Mouse (Mus musculus): ENCODE data around the gene Sltm.
"Not testable (repeated sequence)": the region's sequence is repeated elsewhere in the genome, so short reads cannot be mapped to it uniquely, and the experiment has no call there.

Sltm gene

GRCm38 (mm10) chr9:70548304-70548703 lies 5.8 kb downstream of the Sltm start:
- in situ Hi-C loops (cut with MboI; ENCODE audit: low sequenced_read_pairs), result no loop called here

- in situ Hi-C loops (cut with MboI; ENCODE audit: low sequenced_read_pairs), result no loop called here
Measured at GRCm38 (mm10) chr9:70551524-70551923, 9.0 kb downstream of the Sltm start.

- in situ Hi-C loops (cut with MboI; ENCODE audit: low sequenced_read_pairs), result not testable (repeated sequence)
Measured at GRCm38 (mm10) chr9:70552233-70552632, 9.7 kb downstream of the Sltm start.

- in situ Hi-C loops (cut with MboI; ENCODE audit: low sequenced_read_pairs), result no loop called here
Measured at GRCm38 (mm10) chr9:70555431-70555830, 12.9 kb downstream of the Sltm start.

GRCm38 (mm10) chr9:70556796-70557195 lies 14.2 kb downstream of the Sltm start:
- in situ Hi-C loops (cut with MboI; ENCODE audit: low sequenced_read_pairs), result no loop called here

- in situ Hi-C loops (cut with MboI; ENCODE audit: low sequenced_read_pairs), result no loop called here
Measured at GRCm38 (mm10) chr9:70562825-70563224, 20.3 kb downstream of the Sltm start.

GRCm38 (mm10) chr9:70567651-70568050 lies 25.1 kb downstream of the Sltm start:
- in situ Hi-C loops (cut with MboI; ENCODE audit: low sequenced_read_pairs), result no loop called here

- in situ Hi-C loops (cut with MboI; ENCODE audit: low sequenced_read_pairs), result no loop called here
Measured at GRCm38 (mm10) chr9:70570351-70570750, 27.8 kb downstream of the Sltm start.

- in situ Hi-C loops (cut with MboI; ENCODE audit: low sequenced_read_pairs), result no loop called here
Measured at GRCm38 (mm10) chr9:70578123-70578522, 35.6 kb downstream of the Sltm start.

- in situ Hi-C loops (cut with MboI; ENCODE audit: low sequenced_read_pairs), result no loop called here
Measured at GRCm38 (mm10) chr9:70580956-70581355, 38.4 kb downstream of the Sltm start.

- in situ Hi-C loops (cut with MboI; ENCODE audit: low sequenced_read_pairs), result no loop called here
Measured at GRCm38 (mm10) chr9:70584641-70585040, 42.1 kb downstream of the Sltm start.

GRCm38 (mm10) chr9:70585172-70585571 lies 42.6 kb downstream of the Sltm start:
- in situ Hi-C loops (cut with MboI; ENCODE audit: low sequenced_read_pairs), result no loop called here

- in situ Hi-C loops (cut with MboI; ENCODE audit: low sequenced_read_pairs), result no loop called here
Measured at GRCm38 (mm10) chr9:70587171-70587570, 44.6 kb downstream of the Sltm start.

GRCm38 (mm10) chr9:70590775-70591174 lies 48.2 kb downstream of the Sltm start:
- in situ Hi-C loops (cut with MboI; ENCODE audit: low sequenced_read_pairs), result no loop called here

GRCm38 (mm10) chr9:70591486-70591885 lies 48.9 kb downstream of the Sltm start:
- in situ Hi-C loops (cut with MboI; ENCODE audit: low sequenced_read_pairs), result no loop called here

- in situ Hi-C loops (cut with MboI; ENCODE audit: low sequenced_read_pairs), result no loop called here
Measured at GRCm38 (mm10) chr9:70598271-70598670, 55.7 kb downstream of the Sltm start.

GRCm38 (mm10) chr9:70602186-70602845 lies 59.8 kb downstream of the Sltm start:
- in situ Hi-C loops (cut with MboI; ENCODE audit: low sequenced_read_pairs), result no loop called here

GRCm38 (mm10) chr9:70611026-70611673 lies 68.6 kb downstream of the Sltm start:
- in situ Hi-C loops (cut with MboI; ENCODE audit: low sequenced_read_pairs), result no loop called here

GRCm38 (mm10) chr9:70629711-70630110 lies 87.2 kb downstream of the Sltm start:
- in situ Hi-C loops (cut with MboI; ENCODE audit: low sequenced_read_pairs), result no loop called here

- in situ Hi-C loops (cut with MboI; ENCODE audit: low sequenced_read_pairs), result no loop called here
Measured at GRCm38 (mm10) chr9:70631665-70632064, 89.1 kb downstream of the Sltm start.

GRCm38 (mm10) chr9:70636748-70637147 lies 94.2 kb downstream of the Sltm start:
- in situ Hi-C loops (cut with MboI; ENCODE audit: low sequenced_read_pairs), result no loop called here
